Mouse (Mus musculus) stomach, embryonic 16.5 days (tissue): ENCODE data around the gene Ddb1. TPM values are rescaled to one million over a fixed set of nuclear protein-coding genes. Genes with fewer than 3 reads are reported as not detected.
"Not testable (repeated sequence)": the region's sequence is repeated elsewhere in the genome, so short reads cannot be mapped to it uniquely, and the experiment has no call there.

ENCODE experiments used
- ATAC-seq: fragments of 200-750 bp; cut with Nextera tagmentation; 2 replicates; pipeline ENCODE4 v1.8.0; 2017; ENCODE audit warnings: moderate number of reproducible peaks, moderate TSS enrichment; ENCODE audit not compliant: insufficient read depth, low FRiP score
- H3K27ac ChIP-seq: fragments of 300-500 bp; sonication (generic); 2 replicates; pipeline ENCODE4 v1.5.1; 2014; ENCODE audit warnings: low read length
- H3K27me3 ChIP-seq: fragments of 300-500 bp; sonication (generic); 2 replicates; pipeline ENCODE4 v1.6.1; 2014; ENCODE audit warnings: low read length, control low read depth, mixed read lengths; ENCODE audit not compliant: control insufficient read depth, insufficient read depth
- H3K36me3 ChIP-seq: fragments of 300-500 bp; sonication (generic); 2 replicates; pipeline ENCODE4 v1.6.1; 2014; ENCODE audit warnings: low read length; ENCODE audit not compliant: control insufficient read depth, insufficient read depth
- H3K4me1 ChIP-seq: fragments of 300-500 bp; sonication (generic); 2 replicates; pipeline ENCODE4 v1.6.1; 2014; ENCODE audit warnings: low read length, control low read depth, mixed read lengths; ENCODE audit not compliant: control insufficient read depth, insufficient read depth
- H3K4me2 ChIP-seq: fragments of 300-500 bp; sonication (generic); 2 replicates; pipeline ENCODE4 v1.6.1; 2014; ENCODE audit warnings: low read depth, low read length, mixed read lengths
- H3K4me3 ChIP-seq: fragments of 300-500 bp; sonication (generic); replicated peaks from 2 replicates; pipeline ENCODE4 v1.5.1; 2014; ENCODE audit warnings: mild to moderate bottlenecking, low read length
- H3K9ac ChIP-seq: fragments of 300-500 bp; sonication (generic); 2 replicates; pipeline ENCODE4 v1.6.1; 2014; ENCODE audit warnings: low read length
- H3K9me3 ChIP-seq: fragments of 300-500 bp; sonication (generic); replicated peaks from 2 replicates; pipeline ENCODE4 v1.6.1; 2016; ENCODE audit warnings: low read length, control low read depth; ENCODE audit not compliant: control insufficient read depth
- whole genome bisulfite sequencing: fragments of 180-500 bp; shearing (Covaris S2); extraction: QIAGEN DNeasy Blood & Tissue Kit; methylation state at CpG from one replicate; pipeline ENCODE4 v1.1.7; 2014; 5-methylcytosine and 5-hydroxymethylcytosine counted together
- polyA plus RNA-seq: library from polyadenylated mRNA; unstranded; fragments of >200 nt; fragmentation: Nextera tagmentation; extraction: Ambion mirVana; gene quantifications from 2 replicates; pipeline ENCODE4 v1.2.1, GENCODE M21; 2015

Gene Ddb1
- 317 and 357 TPM in 2 replicates for polyA plus RNA-seq

DNA sequence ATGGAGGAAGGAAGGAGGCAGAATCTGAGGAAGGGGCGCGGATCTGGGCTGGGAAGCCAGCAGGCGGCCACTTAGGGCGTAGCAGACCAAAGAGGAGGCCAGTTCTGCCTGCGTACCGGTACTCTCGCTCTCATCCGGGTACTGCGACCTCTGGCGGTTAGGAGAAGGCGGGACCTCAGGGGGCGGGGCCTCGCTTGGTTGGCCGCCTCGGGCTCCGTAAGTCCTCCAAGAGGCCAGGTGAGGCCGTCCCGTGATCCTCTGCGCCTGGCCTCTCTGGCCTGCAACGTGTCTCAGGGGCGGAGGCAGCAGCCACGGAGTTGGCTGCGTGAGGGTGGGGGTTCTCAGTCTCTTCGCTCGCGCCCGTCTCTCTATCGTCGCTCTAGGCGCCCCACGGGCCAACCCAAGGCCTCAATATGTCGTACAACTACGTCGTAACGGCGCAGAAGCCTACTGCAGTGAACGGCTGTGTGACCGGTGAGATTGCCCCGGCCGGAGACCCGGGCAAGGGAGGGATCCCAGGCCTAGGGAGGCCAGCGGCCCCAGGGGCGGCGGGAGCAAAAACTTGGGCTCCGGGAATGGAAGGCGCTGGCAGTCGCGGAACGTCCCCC lies at the start of gene Ddb1, which contains the start of gene Tkfc:
Ddb1 (plus strand) TSS at position 35 of the 608 bp plus-strand sequence.
Tkfc (minus strand) TSS at position 362 of the 608 bp plus-strand sequence.
- Histone ChIP-seq H3K9me3 (no peaks in the 10 kb centered on the region), H3K27me3 (no peaks in the 10 kb centered on the region), H3K4me3 (peak within 1 kb of the TSS; percentile 99), H3K4me1 (peaks cover 19% of the 10 kb centered on the region), H3K36me3 (peaks cover 8% of the 10 kb centered on the region; the same call in 1 of the 2 replicates), H3K9ac (peak within 1 kb of the TSS; percentile 99), H3K27ac (peak within 1 kb of the TSS; percentile 96), H3K4me2 (peak within 1 kb of the TSS; percentile 77)
- under 1% methylated on average over 49 of the region's 49 CpGs for WGBS
- peak; percentile 98 for ATAC-seq

DNA sequence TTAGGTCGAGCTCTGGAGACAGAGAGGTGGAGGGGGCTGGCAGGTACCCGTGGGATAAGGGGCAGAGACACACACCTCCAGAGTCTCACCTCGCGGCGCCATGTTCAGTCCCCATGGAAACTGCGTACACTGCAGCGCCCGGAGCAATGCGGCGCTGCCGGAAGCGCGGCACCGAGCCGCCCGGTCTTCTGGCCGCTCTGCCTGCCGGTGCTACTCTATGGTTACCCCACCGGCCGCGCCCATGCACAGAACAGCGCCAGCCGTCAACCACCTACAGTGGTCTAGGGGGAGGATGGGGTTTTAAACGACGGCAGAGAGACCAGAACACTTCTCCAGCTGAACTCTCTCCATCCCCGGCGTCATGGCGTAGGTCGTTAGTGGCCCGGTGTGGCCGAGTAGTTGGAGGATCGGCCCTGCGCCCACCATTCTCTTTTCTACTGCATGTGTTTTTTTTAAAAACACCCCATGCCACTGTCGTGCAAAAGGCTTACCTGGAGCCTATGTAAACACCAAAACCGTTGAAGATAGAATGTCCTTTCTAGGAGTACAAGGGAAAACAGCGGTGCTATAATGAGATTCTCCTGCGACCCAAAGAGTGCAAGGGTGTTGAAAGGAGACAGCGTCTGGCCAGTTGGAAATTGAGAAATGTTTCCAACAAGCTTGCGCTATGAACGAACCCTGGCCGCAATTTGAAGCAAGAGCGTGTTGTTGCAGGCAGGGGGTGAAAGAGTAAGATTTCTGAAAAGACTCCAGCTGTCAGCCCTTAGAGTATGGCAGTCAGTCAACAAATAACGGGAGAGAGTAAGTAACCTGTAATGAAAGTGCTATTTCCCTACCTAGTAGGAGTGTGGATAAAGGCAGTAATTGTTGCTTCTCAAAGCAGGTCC lies 49.3 kb upstream of the Ddb1 start, which contains the start of gene Tmem216:
Tmem216 (minus strand) TSS at position 615 of the 887 bp plus-strand sequence.
- Histone ChIP-seq H3K4me1 (peaks cover 12% of the 10 kb centered on the region), H3K27ac (peak within 1 kb of the TSS; percentile 74), H3K27me3 (no peaks in the 10 kb centered on the region), H3K36me3 (no peaks in the 10 kb centered on the region), H3K4me2 (peak within 1 kb of the TSS; percentile 95), H3K4me3 (peak within 1 kb of the TSS; percentile 62), H3K9ac (peak within 1 kb of the TSS; percentile 84), H3K9me3 (no peaks in the 10 kb centered on the region)
- under 1% methylated on average over 43 of the region's 43 CpGs for WGBS
- peak; percentile 98 for ATAC-seq

DNA sequence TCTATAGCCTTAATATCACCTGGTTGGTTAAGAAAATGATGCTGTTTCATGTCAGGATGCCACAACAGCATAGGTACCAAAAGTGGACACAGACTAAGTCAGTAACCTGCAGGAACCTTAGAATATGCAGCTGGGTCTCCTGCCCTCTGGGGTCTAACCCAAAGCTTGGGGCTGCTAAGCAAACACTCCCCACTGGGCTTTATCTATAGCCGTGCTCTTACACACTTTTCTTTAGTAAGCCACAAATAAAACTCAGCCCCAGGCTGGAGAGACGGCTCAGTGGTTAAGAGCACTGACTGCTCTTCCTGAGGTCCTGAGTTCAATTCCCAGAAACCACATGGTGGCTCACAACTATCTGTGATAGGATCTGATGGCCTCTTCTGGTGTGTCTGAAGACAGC lies 48.1 kb upstream of the Ddb1 start:
- no peaks in the 10 kb centered on the region for H3K27me3 ChIP-seq
- no peak for ATAC-seq
- no peak overlapping the region for H3K9ac ChIP-seq
- H3K9me3 ChIP-seq, result no peaks in the 10 kb centered on the region
- H3K4me1 ChIP-seq, result peaks cover 12% of the 10 kb centered on the region
- no peak overlapping the region for H3K4me3 ChIP-seq
- WGBS, result 66% methylated on average over 2 of the region's 2 CpGs
- no peak overlapping the region for H3K27ac ChIP-seq
- no peaks in the 10 kb centered on the region for H3K36me3 ChIP-seq
- H3K4me2 ChIP-seq, result no peak overlapping the region

DNA sequence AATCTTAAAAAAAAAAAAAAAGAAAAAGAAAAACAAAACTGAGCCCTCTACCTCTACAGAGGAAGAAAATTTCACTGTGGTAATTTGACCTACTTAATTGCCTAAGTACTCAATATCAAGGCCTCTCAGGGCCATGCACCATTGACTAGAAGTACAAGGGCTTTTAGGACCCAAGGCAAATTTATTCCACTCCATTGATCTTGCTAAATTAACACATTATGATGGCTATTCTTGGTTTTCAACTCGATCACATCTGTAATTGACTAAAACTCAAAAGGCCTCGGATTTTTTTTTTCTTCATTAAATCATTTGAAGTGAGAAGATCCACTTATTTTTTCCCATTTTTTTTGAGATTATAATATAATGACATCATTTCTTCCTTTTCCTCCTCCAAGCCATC lies 47.7 kb upstream of the Ddb1 start:
- no peaks in the 10 kb centered on the region for H3K36me3 ChIP-seq
- peaks cover 12% of the 10 kb centered on the region for H3K4me1 ChIP-seq
- H3K4me2 ChIP-seq, result no peak overlapping the region
- H3K9me3 ChIP-seq, result no peaks in the 10 kb centered on the region
- no peak overlapping the region for H3K9ac ChIP-seq
- no peak for ATAC-seq
- H3K4me3 ChIP-seq, result no peak overlapping the region
- no peaks in the 10 kb centered on the region for H3K27me3 ChIP-seq
- H3K27ac ChIP-seq, result no peak overlapping the region
- WGBS, result 81% methylated on average over 2 of the region's 2 CpGs

DNA sequence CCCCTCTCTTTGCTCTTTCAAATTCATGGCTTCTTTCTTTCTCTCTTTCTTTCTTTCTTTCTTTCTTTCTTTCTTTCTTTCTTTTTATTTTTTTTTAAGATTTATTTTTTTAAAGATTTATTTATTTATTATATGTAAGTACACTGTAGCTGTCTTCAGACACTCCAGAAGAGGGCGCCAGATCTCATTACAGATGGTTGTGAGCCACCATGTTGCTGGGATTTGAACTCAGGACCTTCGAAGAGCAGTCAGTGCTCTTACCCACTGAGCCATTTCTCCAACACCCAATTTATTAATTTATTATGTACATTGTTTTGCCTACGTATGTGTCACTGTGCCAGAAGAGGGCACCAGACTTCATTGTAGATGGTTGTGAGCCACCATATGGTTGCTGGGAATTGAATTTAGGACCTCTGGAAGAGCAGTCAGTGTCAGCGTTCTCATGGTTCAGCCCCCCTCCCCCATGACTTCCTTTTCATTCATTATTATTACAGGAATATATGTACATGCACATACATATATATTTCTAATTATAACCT lies 47.2 kb upstream of the Ddb1 start:
- H3K4me2 ChIP-seq, H3K9ac ChIP-seq, ATAC-seq, H3K27ac ChIP-seq, H3K36me3 ChIP-seq, H3K9me3 ChIP-seq, H3K27me3 ChIP-seq, H3K4me3 ChIP-seq: not testable (repeated sequence)
- peaks cover 12% of the 10 kb centered on the region for H3K4me1 ChIP-seq
- WGBS, result 71% methylated on average over 4 of the region's 4 CpGs

DNA sequence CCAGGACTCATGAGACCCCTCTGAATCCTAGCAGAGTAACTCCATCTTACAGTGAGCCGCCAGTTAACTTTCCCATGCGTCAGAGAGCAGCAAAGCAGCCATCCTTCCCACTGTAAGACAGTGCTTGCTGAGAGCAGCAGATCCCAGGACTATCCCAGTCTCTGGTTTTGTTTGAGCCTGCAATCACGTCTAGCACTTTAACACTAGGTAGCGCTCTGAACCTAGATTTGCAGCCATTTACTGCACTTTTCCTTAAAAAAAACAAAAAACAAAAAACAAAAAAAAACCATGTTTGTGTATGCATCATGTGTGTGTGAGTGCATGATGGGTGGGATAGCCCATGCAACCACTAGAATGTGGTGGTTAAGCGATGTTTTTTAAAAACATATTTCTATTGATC lies 45.0 kb upstream of the Ddb1 start:
- Histone ChIP-seq H3K9me3 (no peaks in the 10 kb centered on the region), H3K4me1 (peaks cover 8% of the 10 kb centered on the region), H3K36me3 (no peaks in the 10 kb centered on the region), H3K27ac (no peak overlapping the region), H3K4me3 (no peak overlapping the region), H3K9ac (no peak overlapping the region), H3K27me3 (no peaks in the 10 kb centered on the region), H3K4me2 (no peak overlapping the region)
- ATAC-seq, result no peak
- WGBS, result 37% methylated on average over 5 of the region's 5 CpGs

DNA sequence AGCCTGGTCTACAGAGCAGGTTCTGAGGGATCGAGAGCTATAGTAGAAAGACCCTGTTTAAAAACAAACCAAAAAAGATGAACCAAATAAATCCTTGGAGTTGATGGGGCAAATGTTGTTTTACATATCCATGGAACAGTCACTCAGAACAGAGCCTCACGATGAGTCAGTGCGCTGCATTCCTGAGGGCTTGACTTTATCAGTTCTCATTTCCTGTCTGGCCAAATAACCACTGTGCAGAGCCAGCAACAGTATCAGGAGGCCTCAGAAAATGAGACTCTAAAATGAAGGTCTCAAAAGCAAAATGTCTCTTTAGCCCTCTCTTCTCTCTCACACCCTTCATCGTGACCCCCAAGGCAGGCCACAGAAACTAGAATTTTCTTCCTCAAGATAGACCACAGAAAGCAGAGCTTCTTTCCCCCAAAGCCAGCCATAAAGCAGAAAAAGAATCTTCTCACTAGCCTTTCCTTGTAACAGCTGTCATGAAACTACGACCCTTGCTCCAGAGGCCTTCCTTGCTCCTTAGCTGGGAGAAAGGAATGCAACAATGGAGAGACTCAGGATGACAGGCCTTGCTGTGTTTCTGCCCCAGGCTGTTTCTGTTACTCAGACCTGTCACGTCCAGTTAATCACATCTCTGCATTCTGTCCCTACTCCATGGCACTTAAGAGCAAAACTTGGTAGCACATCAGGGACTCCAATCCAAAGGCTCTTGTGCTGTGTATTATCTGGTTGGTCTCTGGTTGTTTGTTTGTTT lies 43.4 kb upstream of the Ddb1 start:
- Histone ChIP-seq H3K4me2 (no peak overlapping the region), H3K9me3 (no peaks in the 10 kb centered on the region), H3K36me3 (no peaks in the 10 kb centered on the region), H3K27ac (peak overlapping the region; percentile 70), H3K4me3 (no peak overlapping the region), H3K9ac (peak overlapping the region; percentile 19; the same call in 1 of the 2 replicates), H3K4me1 (no peaks in the 10 kb centered on the region; the same call in 1 of the 2 replicates), H3K27me3 (no peaks in the 10 kb centered on the region)
- ATAC-seq, result peak; percentile 44; the same call in 1 of the 2 replicates
- WGBS, result 49% methylated on average over 6 of the region's 6 CpGs

DNA sequence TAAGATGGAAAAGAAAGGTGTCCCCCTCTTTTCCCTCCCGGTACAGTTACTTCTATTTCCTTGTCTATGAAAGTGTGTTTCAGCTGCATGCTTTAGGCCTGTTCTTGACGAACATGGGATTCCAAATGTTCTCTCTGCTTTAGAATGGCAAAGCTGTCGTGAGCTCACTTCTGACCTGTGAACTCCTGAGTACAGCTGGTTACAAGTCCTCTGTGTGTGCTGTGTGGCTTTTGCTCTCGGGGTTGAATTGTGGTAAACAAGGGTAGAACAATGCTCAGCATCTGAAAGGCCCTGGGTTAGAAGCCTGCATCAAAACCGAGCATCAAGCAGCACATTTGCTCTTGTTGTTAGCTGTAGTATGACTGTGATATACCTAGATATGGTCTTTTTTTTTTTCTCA lies 42.8 kb upstream of the Ddb1 start:
- no peak overlapping the region; the same call in none of the 2 replicates for H3K27ac ChIP-seq

More for the DNA sequence above, 42.8 kb upstream of the Ddb1 start:
- Histone ChIP-seq H3K9ac (no peak overlapping the region), H3K4me3 (no peak overlapping the region), H3K27me3 (no peaks in the 10 kb centered on the region), H3K4me2 (no peak overlapping the region), H3K9me3 (no peaks in the 10 kb centered on the region), H3K36me3 (no peaks in the 10 kb centered on the region), H3K4me1 (no peaks in the 10 kb centered on the region)
- WGBS, result 57% methylated on average over 5 of the region's 5 CpGs
- ATAC-seq, result no peak
